Mouse (Mus musculus) ES-Bruce4 (cell line): ENCODE measurements around the gene Cracr2b.

ENCODE experiments used
- CTCF ChIP-seq: IDR thresholded peaks from one replicate; pipeline ENCODE4 v1.8.1; 2011; ENCODE audit warnings: low read depth, low read length
- POLR2A ChIP-seq: IDR thresholded peaks from one replicate; pipeline ENCODE4 v1.8.1; 2011; ENCODE audit warnings: low read length; ENCODE audit not compliant: insufficient read depth

DNA sequence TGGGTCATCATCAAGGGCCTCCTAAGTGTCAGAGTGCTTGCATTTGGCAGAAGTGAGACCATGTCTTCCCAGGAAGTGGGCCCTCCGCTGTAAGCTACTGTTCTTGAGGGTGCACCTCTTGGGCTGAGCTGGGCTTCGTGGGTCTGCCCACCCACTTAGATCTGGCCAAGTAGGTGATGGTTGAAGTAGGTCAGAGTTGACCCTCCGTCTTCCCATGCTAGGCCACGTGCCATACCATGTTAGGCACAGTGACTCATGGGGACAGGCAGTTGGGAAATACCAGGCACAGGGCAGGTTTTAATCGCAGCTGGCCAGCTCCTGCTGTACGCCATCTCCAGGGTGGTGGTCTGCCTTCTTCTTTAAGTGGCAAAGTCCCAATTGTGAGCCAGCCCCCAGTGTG is 4.2 kb upstream of the Cracr2b start:
- TF ChIP-seq CTCF: no peak
- no peak for TF ChIP-seq POLR2A
